Mouse (Mus musculus): ENCODE data around the gene Wdr48. TPM values are rescaled to one million over a fixed set of nuclear protein-coding genes. Genes with fewer than 3 reads are reported as not detected.
A peak's percentile ranks its signal among the peaks of the same experiment; 100 is the strongest.

The Wdr48 gene
- total RNA-seq, 2 experiments from 2014 or later = 61.7 to 66.8 TPM

- DNase-seq (ENCODE audit: low spot score in 2 of 2) = no peak
Observed at GRCm38 (mm10) chr9:119966221-119966910, 71.7 kb downstream of the Wdr48 start.

- DNase-seq (ENCODE audit: low spot score in 2 of 2) = no peak
Observed at GRCm38 (mm10) chr9:119969811-119970210, 75.1 kb downstream of the Wdr48 start.

- DNase-seq (ENCODE audit: low spot score in 2 of 2) = peak; percentile 57 to 59
Observed at GRCm38 (mm10) chr9:119970221-119970620, 75.5 kb downstream of the Wdr48 start.

GRCm38 (mm10) chr9:119970763-119971656, 76.3 kb downstream of the Wdr48 start:
- peak; percentile 79 for DNase-seq (ENCODE audit: low spot score in 2 of 2)

GRCm38 (mm10) chr9:119972166-119972565, 77.5 kb downstream of the Wdr48 start:
- peak in 1 of 2 experiments; percentile 20 for DNase-seq (ENCODE audit: low spot score in 2 of 2)

GRCm38 (mm10) chr9:119972582-119972981, 77.9 kb downstream of the Wdr48 start:
- DNase-seq (ENCODE audit: low spot score in 2 of 2) = peak; percentile 22 to 51

GRCm38 (mm10) chr9:119973281-119973680, 78.6 kb downstream of the Wdr48 start:
- peak in 1 of 2 experiments; percentile 15 for DNase-seq (ENCODE audit: low spot score in 2 of 2)

- DNase-seq (ENCODE audit: low spot score in 2 of 2) = peak; percentile 30 to 33
Observed at GRCm38 (mm10) chr9:119973869-119974520, 79.3 kb downstream of the Wdr48 start.

GRCm38 (mm10) chr9:119974609-119975008, 79.9 kb downstream of the Wdr48 start:
- peak in 1 of 2 experiments; percentile 13 for DNase-seq (ENCODE audit: low spot score in 2 of 2)

GRCm38 (mm10) chr9:119975286-119975685, 80.6 kb downstream of the Wdr48 start:
- DNase-seq (ENCODE audit: low spot score in 2 of 2) = no peak

Other genes starting within 250 kb of the Wdr48 start
- not detected for gene Scn10a, start 175.6 kb upstream of the Wdr48 start, total RNA-seq (2021)
- under 1 TPM; 0.18 to 0.25 TPM for gene Scn11a, start 69.4 kb upstream of the Wdr48 start, total RNA-seq (2021)
- 10 to 100 TPM; 28.9 to 31.2 TPM for gene Gorasp1, start 42.7 kb downstream of the Wdr48 start, total RNA-seq (2021)
- 1 to 10 TPM; 1.3 to 2.9 TPM for gene Ttc21a, start 42.7 kb downstream of the Wdr48 start, total RNA-seq (2021)
- 10 to 100 TPM in 1 of 2 experiments, 1 to 10 TPM in 1; 9.9 to 10.4 TPM for gene Csrnp1, start 89.8 kb downstream of the Wdr48 start, total RNA-seq (2021)
- gene Xirp1, start 128.7 kb downstream of the Wdr48 start, total RNA-seq (2021) = under 1 TPM; 0.07 to 0.09 TPM
- gene Cx3cr1, start 175.0 kb downstream of the Wdr48 start, total RNA-seq (2021) = 10 to 100 TPM; 28.3 to 31.6 TPM
- not detected for gene Ccr8, start 197.2 kb downstream of the Wdr48 start, total RNA-seq (2021)
- 10 to 100 TPM; 23.6 to 26.7 TPM for gene Slc25a38, start 215.5 kb downstream of the Wdr48 start, total RNA-seq (2021)
- 100 to 1,000 TPM; 728 to 842 TPM for gene Rpsa, start 232.8 kb downstream of the Wdr48 start, total RNA-seq (2021)

All from layer of hippocampus, postnatal 10 days (tissue).